17 mouse cellular contexts compared by ENCODE assay signal in genomic region chr17:53532425-53532824, GRCm38 (mm10). TPM values are rescaled to one million over a fixed set of nuclear protein-coding genes. Genes with fewer than 3 reads are reported as not detected.
DNase-seq lines count a peak whose midpoint lies in the region; ATAC-seq lines count a peak whose summit lies in the region.
"Had no signal": no experiment of that assay in that cellular context is flagged by ENCODE, and none has a peak within 500 bp of the region (broad histone marks: within the 10 kb centered on the region; RNA-seq: fewer than 3 reads in every experiment).

No protein-coding gene starts in this region.

- no peak; the same call in 1 of the 2 replicates for ATAC-seq in liver, embryonic 11.5 days (replicated peaks; ENCODE audit: low FRiP score)
- peak; percentile 80 for ATAC-seq in megakaryocyte progenitor cell, adult 5-6 weeks (replicated peaks; ENCODE audit: poor library complexity)
- ATAC-seq: intestine, embryonic 16.5 days had no signal

- no peak overlapping the region for H3K4me3 ChIP-seq in liver, embryonic 11.5 days (ENCODE audit: low read depth, low read length)
- H3K4me3 ChIP-seq: forebrain, embryonic 10.5 days; heart, embryonic 10.5 days; lung, embryonic 15.5 days had no signal

- 37% methylated on average over 2 of the region's 2 CpGs for WGBS in liver, embryonic 11.5 days

- H3K9ac ChIP-seq in liver, embryonic 11.5 days (ENCODE audit: low read depth, low read length), result no peak overlapping the region
- H3K9ac ChIP-seq: lung, embryonic 15.5 days had no signal

- no peaks in the 10 kb centered on the region for H3K4me1 ChIP-seq in liver, embryonic 11.5 days (replicated peaks; ENCODE audit: control insufficient read depth, insufficient read depth, low read length)
- H3K4me1 ChIP-seq: forebrain, embryonic 10.5 days; lung, embryonic 15.5 days had no signal

- intact Hi-C loops in heart, postnatal 25 days (cut with DNase I), result no loop called here

- no peaks in the 10 kb centered on the region for H3K9me3 ChIP-seq in liver, embryonic 11.5 days (ENCODE audit: control insufficient read depth, low read length)
- H3K9me3 ChIP-seq: forebrain, embryonic 10.5 days; heart, embryonic 10.5 days; lung, embryonic 15.5 days had no signal

- no peak overlapping the region for H3K27ac ChIP-seq in liver, embryonic 11.5 days (ENCODE audit: low read depth, low read length)
- H3K27ac ChIP-seq: forebrain, embryonic 10.5 days; heart, embryonic 10.5 days; lung, embryonic 15.5 days had no signal

- no peak overlapping the region for H3K4me2 ChIP-seq in liver, embryonic 11.5 days
- H3K4me2 ChIP-seq: lung, embryonic 15.5 days had no signal

- no peaks in the 10 kb centered on the region for H3K27me3 ChIP-seq in liver, embryonic 11.5 days (replicated peaks; ENCODE audit: control insufficient read depth, insufficient read depth, low read length)
- H3K27me3 ChIP-seq: lung, embryonic 15.5 days had no signal

- no peaks in the 10 kb centered on the region for H3K36me3 ChIP-seq in liver, embryonic 11.5 days (ENCODE audit: control insufficient read depth, insufficient read depth, low read length)
- H3K36me3 ChIP-seq: forebrain, embryonic 10.5 days; heart, embryonic 10.5 days; lung, embryonic 15.5 days had no signal

- peak; percentile 46 for DNase-seq in liver
- DNase-seq in liver, embryonic 11.5 days (ENCODE audit: low spot score), result no peak
- peak; percentile 69 for DNase-seq in CD4-positive, CD25-positive, alpha-beta regulatory T cell, adult 2 months (ENCODE audit: low read depth, low spot score)
- peak; percentile 68 for DNase-seq in adrenal gland, postnatal 25 days
- DNase-seq in cerebellum, postnatal 36 days, result no peak
- no peak for DNase-seq in neural tube, embryonic 10.5 days (ENCODE audit: extremely low spot score, low spot score)
- DNase-seq in heart, postnatal 25 days (ENCODE audit: low spot score), result no peak
- DNase-seq: cerebellum, adult 9-11 months; midbrain, embryonic 14.5 days; thymus, adult 2 months had no signal

RNA-seq across cellular contexts. Expression of gene Pp2d1, which starts 6.8 kb away (rescaled TPM):
- polyA plus RNA-seq in liver, embryonic 11.5 days (2014; fragmentation: Nextera tagmentation; extraction: Ambion mirVana), result 0.12 and 0.38 TPM in 2 replicates
- total RNA-seq in adrenal gland, postnatal 25 days (2021), result not detected in 2 replicates
- not detected in 2 replicates for total RNA-seq in megakaryocyte progenitor cell, adult 5-6 weeks (2015)
- 0.04 TPM in 1 of 2 replicates, not detected in the other for total RNA-seq in megakaryocyte progenitor cell, adult 5-6 weeks (2017)
- total RNA-seq in heart, postnatal 25 days (2021), result not detected
- total RNA-seq: hematopoietic stem cell, adult 5-6 weeks; left cerebral cortex, postnatal 10 days had no signal
- polyA plus RNA-seq: thymus, adult 2 months had no signal

RNA-seq across cellular contexts. Expression of gene Kat2b, which starts 34.2 kb away (rescaled TPM):
- polyA plus RNA-seq in liver, embryonic 11.5 days (2014; fragmentation: Nextera tagmentation; extraction: Ambion mirVana), result 7.3 and 8.7 TPM in 2 replicates
- total RNA-seq in adrenal gland, postnatal 25 days (2021), result 63.7 and 97.1 TPM in 2 replicates
- 19.8 and 20.1 TPM in 2 replicates for total RNA-seq in megakaryocyte progenitor cell, adult 5-6 weeks (2015)
- 23.6 and 37.0 TPM in 2 replicates for total RNA-seq in megakaryocyte progenitor cell, adult 5-6 weeks (2017)
- 10 to 100 TPM; 85.6 TPM for total RNA-seq in heart, postnatal 25 days (2021)

RNA-seq across cellular contexts. Expression of gene Rab5a, which starts 53.4 kb away (rescaled TPM):
- polyA plus RNA-seq in liver, embryonic 11.5 days (2014; fragmentation: Nextera tagmentation; extraction: Ambion mirVana), result 57.4 and 59.7 TPM in 2 replicates
- total RNA-seq in adrenal gland, postnatal 25 days (2021), result 101 and 109 TPM in 2 replicates
- total RNA-seq in megakaryocyte progenitor cell, adult 5-6 weeks (2015), result 59.6 and 62.4 TPM in 2 replicates
- 58.3 and 63.2 TPM in 2 replicates for total RNA-seq in megakaryocyte progenitor cell, adult 5-6 weeks (2017)
- 10 to 100 TPM; 50.7 to 55.2 TPM for total RNA-seq in heart, postnatal 25 days (2021)

Comparison
In these comparisons a context has a peak if more than half of its experiments do, and no peak if none do; other contexts are left out.
1. DNase-seq: peak in liver (single experiment), CD4-positive, CD25-positive, alpha-beta regulatory T cell, adult 2 months (single experiment) and adrenal gland, postnatal 25 days (single experiment); none in liver, embryonic 11.5 days (single experiment), cerebellum, postnatal 36 days (0 of 2), neural tube, embryonic 10.5 days (single experiment) and heart, postnatal 25 days (single experiment).